ENCODE assay signal across 13 mouse cellular contexts in the genomic region with DNA sequence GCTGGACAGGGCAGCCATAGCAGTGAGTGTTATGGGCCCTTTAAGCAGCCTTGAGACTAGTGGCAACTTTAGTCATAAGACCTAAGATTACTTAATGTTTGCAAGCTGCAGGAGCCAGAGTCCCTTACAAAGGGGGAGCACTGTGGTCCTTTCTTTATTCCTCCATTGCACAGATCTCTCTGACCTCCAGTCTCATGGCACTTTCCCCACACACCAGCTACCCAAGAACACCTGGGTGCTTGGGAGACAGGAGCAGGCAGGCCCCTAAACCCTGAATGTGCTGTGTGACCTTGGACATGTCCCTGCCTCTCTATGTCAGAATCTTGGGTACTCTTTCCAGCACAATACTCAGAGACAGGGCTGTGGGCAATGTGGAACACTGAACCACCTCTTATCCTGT.
A peak's percentile ranks its signal among the peaks of the same experiment; 100 is the strongest.
DNase-seq lines count a peak whose midpoint lies in the region; ATAC-seq lines count a peak whose summit lies in the region.
"Had no signal": no experiment of that assay in that cellular context is flagged by ENCODE, and none has a peak within 500 bp of the region (broad histone marks: within the 10 kb centered on the region; RNA-seq: fewer than 3 reads in every experiment).

No protein-coding gene starts in this region.

- no peak overlapping the region for H3K9ac ChIP-seq in hindbrain, embryonic 12.5 days
- H3K9ac ChIP-seq in neural tube, embryonic 15.5 days (replicated peaks): no peak overlapping the region

- no peak overlapping the region for H3K4me3 ChIP-seq in hindbrain, embryonic 10.5 days
- no peak overlapping the region for H3K4me3 ChIP-seq in hindbrain, embryonic 12.5 days
- peak overlapping the region; percentile 8 for H3K4me3 ChIP-seq in megakaryocyte, embryonic 14.5 days (replicated peaks)
- H3K4me3 ChIP-seq in neural tube, embryonic 15.5 days (replicated peaks): no peak overlapping the region

- H3K9me3 ChIP-seq in hindbrain, embryonic 10.5 days: no peaks in the 10 kb centered on the region
- H3K9me3 ChIP-seq in hindbrain, embryonic 12.5 days (replicated peaks): no peaks in the 10 kb centered on the region
- H3K9me3 ChIP-seq in megakaryocyte, embryonic 14.5 days: no peaks in the 10 kb centered on the region
- H3K9me3 ChIP-seq in neural tube, embryonic 15.5 days (replicated peaks): no peaks in the 10 kb centered on the region

- no peak for ATAC-seq in hindbrain, embryonic 12.5 days (ENCODE audit: low FRiP score)
- ATAC-seq in megakaryocyte, adult 5-6 weeks (ENCODE audit: poor library complexity, severe bottlenecking): no peak
- no peak for ATAC-seq in neural tube, embryonic 15.5 days (ENCODE audit: low FRiP score)
- no peak for ATAC-seq in megakaryocyte progenitor cell, adult 5-6 weeks (replicated peaks; ENCODE audit: poor library complexity)
- ATAC-seq: Patski had no signal

- H3K27ac ChIP-seq in hindbrain, embryonic 10.5 days: 0 out of 2 replicates have a peak overlapping the region, but pooled peaks have one; percentile 43
- H3K27ac ChIP-seq in hindbrain, embryonic 12.5 days: no peak overlapping the region
- no peak overlapping the region for H3K27ac ChIP-seq in neural tube, embryonic 15.5 days (replicated peaks)

- H3K4me1 ChIP-seq in hindbrain, embryonic 10.5 days (replicated peaks): peaks cover 62% of the 10 kb centered on the region
- H3K4me1 ChIP-seq in hindbrain, embryonic 12.5 days: peaks cover 32% of the 10 kb centered on the region
- H3K4me1 ChIP-seq in megakaryocyte, embryonic 14.5 days: peaks cover 96% of the 10 kb centered on the region
- peaks cover 53% of the 10 kb centered on the region for H3K4me1 ChIP-seq in neural tube, embryonic 15.5 days

- no peaks in the 10 kb centered on the region for H3K36me3 ChIP-seq in hindbrain, embryonic 10.5 days
- no peaks in the 10 kb centered on the region for H3K36me3 ChIP-seq in hindbrain, embryonic 12.5 days
- H3K36me3 ChIP-seq in megakaryocyte, embryonic 14.5 days (replicated peaks; ENCODE audit: low read length): peaks cover 69% of the 10 kb centered on the region
- H3K36me3 ChIP-seq in neural tube, embryonic 15.5 days: no peaks in the 10 kb centered on the region; the same call in 1 of the 2 replicates

- peaks cover 11% of the 10 kb centered on the region for H3K27me3 ChIP-seq in hindbrain, embryonic 10.5 days (ENCODE audit: insufficient read depth, poor library complexity, severe bottlenecking)
- H3K27me3 ChIP-seq in hindbrain, embryonic 12.5 days: no peaks in the 10 kb centered on the region
- H3K27me3 ChIP-seq in megakaryocyte, embryonic 14.5 days (replicated peaks): peaks cover 19% of the 10 kb centered on the region
- H3K27me3 ChIP-seq in neural tube, embryonic 15.5 days (replicated peaks): no peaks in the 10 kb centered on the region
- H3K27me3 ChIP-seq: Patski had no signal

- H3K4me2 ChIP-seq in hindbrain, embryonic 12.5 days (replicated peaks): no peak overlapping the region
- H3K4me2 ChIP-seq in neural tube, embryonic 15.5 days: peak overlapping the region; percentile 93

- peak; percentile 23 for DNase-seq in adrenal gland, postnatal 10 days
- DNase-seq in adrenal gland, adult 18-20 months (ENCODE audit: low spot score in 2 of 2): no peak
- no peak for DNase-seq in hindbrain, embryonic 10.5 days (ENCODE audit: low spot score)
- DNase-seq: cerebellum, postnatal 10 days; right cerebral cortex, adult 18-20 months; spleen, adult 18-20 months; thymus, postnatal 14 days had no signal
